Mouse (Mus musculus): ENCODE results near the gene Erap1. TPM values are rescaled to one million over a fixed set of nuclear protein-coding genes. Genes with fewer than 3 reads are reported as not detected.

The Erap1 gene
- polyA plus RNA-seq, 1 experiment from 2014 or later = 36.2 TPM

Other genes with a start within 250 kb of the Erap1 start
- gene Zfp72, start 248.7 kb upstream of the Erap1 start, polyA plus RNA-seq (2014; fragmentation: Nextera tagmentation; extraction: Ambion mirVana) = 4.5 and 6.3 TPM in 2 replicates
- 69.9 and 73.1 TPM in 2 replicates for gene Ftl1-ps1, start 239.9 kb upstream of the Erap1 start, polyA plus RNA-seq (2014; fragmentation: Nextera tagmentation; extraction: Ambion mirVana)
- 16.1 and 20.3 TPM in 2 replicates for gene Zfp825, start 145.6 kb upstream of the Erap1 start, polyA plus RNA-seq (2014; fragmentation: Nextera tagmentation; extraction: Ambion mirVana)
- 26.5 and 28.4 TPM in 2 replicates for gene Cast, start 169.2 kb downstream of the Erap1 start, polyA plus RNA-seq (2014; fragmentation: Nextera tagmentation; extraction: Ambion mirVana)

Data from intestine, embryonic 14.5 days (tissue).